Mouse (Mus musculus) telencephalon, adult 2 months (tissue): ENCODE results near the gene Hist1h4j.
A peak's percentile ranks its signal among the peaks of the same experiment; 100 is the strongest.

Experiments
- DNase-seq: peaks from one replicate; pipeline ENCODE4 v3.0.0-alpha.2; 2011; ENCODE audit warnings: low read depth, low spot score

The Hist1h4j gene

DNA sequence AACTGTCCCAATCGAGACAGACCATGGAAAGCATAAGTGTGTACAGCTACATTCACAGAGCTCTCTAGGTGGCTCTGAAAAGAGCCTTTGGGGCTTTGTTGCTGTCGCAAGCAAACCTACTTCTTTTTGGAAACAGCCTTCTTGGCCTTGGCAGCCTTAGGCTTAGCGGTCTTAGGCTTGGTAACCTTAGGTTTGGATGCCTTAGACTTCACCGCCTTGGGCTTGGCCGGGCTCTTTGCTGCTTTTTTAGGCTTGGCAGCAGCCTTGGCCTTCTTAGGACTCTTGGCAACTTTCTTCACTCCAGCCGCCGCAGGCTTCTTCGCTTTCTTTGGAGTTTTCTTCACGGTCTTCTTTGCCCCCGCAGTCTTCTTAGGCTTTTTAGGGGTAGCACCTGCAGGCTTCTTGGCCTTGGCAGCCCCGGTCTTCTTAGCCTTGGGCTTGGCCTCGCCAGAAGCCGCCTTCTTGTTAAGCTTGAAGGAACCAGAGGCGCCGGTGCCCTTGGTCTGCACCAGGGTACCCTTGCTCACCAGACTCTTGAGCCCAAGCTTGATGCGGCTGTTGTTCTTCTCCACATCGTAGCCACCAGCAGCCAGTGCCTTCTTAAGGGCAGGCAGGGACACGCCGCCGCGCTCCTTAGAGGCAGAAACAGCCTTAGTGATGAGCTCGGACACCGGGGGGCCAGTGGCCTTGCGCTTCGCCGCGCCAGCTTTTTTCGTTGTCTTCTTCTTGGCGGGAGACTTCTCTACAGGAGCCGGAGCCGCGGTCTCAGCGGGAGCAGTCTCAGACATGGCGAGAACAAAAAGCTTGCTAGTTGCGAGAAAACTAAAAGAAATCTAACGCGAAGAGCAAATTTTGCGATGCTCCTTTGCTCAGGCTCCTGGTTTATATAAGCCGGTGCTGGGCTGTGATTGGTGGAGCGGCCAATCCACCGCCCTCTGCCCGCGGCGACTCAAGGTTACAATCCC lies 45.2 kb downstream of the Hist1h4j start, which contains the start of gene Hist1h1b:
Hist1h1b (minus strand) TSS at position 859 of the 965 bp plus-strand sequence.
- peak; percentile 31 for DNase-seq

DNA sequence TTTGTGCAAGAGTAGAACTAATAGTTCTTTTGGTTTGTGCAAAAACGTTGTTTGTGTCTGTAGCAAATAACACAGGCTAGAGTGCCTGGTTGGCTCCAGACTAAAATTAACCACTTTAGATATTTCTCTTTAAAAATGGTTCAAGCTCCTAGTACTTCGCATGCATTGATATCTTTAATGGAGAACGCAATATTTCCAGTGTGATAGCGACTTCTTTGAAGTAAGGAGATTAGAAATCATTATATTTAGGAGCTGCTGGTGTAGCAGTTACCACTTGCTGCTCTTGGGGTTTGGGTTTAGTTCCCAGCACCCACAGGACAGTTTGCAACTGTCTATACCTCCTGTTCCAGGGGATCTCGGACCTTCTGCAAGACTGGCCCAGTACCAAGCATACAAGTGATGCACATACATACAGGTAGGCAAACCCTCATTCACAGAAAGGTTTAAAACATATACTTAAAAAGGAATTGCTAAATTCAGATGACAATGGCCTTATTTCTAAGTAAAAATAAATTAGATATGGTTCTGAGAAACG lies 46.2 kb downstream of the Hist1h4j start:
- DNase-seq = no peak

DNA sequence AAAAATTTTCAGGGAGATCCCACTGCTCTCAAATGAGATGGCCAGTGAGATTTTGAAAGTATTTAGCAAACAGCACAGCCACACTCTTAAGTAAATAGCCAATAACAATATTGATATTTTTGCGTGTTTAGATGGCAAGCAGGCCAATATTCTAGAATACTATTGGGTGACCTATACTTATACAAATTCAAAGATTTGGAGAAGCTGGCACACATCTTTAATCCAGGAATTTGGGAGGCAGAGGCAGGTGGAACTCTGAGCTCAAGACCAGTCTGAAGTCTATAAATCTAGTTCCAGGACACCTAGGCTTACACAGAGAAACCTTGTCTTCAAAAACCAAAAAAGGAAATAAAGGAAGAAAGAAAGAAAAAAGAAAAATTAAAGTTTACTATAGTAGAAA lies 46.8 kb downstream of the Hist1h4j start:
- no peak for DNase-seq

DNA sequence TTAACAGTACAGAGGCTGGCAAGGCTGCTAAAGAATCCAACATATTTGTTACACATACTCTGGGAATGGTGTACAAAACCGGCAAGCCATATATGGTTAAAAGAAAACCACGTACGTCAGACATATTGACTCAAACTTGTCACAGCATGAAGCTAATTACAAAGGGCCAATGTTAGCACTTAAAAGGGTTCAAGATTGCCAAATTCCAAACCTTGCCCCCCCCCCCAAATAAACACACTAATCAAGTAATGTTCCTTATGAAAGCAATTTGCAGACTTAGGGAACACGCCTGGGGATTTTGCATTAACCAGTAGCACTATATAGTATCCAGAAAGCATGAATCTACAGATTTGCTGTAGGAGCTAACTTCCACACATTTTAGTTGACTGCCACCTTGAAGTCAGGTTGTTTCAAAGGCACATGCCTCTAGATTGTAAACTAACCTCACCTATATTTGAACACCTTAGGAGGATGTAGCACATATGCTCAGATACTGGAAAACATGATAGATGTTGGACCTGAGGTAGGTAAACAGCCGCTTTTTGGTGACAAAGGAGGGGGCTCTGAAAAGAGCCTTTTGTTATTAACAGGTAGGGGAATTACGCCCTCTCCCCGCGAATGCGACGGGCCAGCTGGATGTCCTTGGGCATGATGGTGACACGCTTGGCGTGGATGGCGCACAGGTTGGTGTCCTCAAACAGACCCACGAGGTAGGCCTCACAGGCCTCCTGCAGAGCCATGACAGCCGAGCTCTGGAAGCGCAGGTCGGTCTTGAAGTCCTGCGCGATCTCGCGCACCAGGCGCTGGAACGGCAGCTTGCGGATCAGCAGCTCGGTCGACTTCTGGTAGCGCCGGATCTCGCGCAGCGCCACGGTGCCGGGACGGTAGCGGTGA lies 47.7 kb downstream of the Hist1h4j start:
- peak; percentile 5 for DNase-seq

DNA sequence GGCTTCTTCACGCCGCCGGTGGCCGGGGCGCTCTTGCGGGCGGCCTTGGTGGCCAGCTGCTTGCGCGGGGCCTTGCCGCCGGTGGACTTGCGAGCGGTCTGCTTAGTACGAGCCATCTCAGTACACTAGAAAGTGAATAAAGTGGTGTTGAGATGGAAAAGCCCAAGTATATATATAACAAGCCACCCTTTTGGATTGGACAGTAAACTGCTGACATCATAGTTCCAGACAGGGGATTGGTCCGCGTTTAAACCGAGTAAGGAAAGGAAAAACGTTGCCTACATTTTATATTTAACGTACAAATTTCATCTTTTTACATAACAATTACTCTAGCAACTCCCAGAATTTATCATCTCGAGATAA lies 48.4 kb downstream of the Hist1h4j start, which contains the start of gene Hist1h3i:
Hist1h3i (minus strand) TSS at position 116 of the 363 bp plus-strand sequence.
- peak; percentile 94 for DNase-seq

DNA sequence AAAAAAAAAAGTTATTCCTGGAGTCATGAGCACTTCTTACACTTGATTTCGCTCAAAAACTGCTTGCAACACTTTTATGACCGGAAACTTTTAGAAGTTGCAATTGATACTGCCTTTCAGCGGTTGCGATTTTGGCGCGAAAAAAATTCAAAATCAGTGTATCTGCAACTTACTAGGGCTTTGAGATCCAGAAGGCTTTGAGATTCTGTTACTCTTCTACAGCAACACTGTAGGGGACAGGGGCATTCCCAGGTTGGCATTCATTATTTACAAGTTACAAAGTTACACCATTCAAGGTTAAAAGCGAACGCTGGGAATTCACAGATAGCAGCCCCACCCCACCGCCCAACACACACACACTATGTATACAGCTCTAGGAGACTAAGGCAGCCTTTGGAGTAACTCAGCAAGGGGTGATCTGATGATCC lies 48.9 kb downstream of the Hist1h4j start:
- DNase-seq = peak; percentile 26

DNA sequence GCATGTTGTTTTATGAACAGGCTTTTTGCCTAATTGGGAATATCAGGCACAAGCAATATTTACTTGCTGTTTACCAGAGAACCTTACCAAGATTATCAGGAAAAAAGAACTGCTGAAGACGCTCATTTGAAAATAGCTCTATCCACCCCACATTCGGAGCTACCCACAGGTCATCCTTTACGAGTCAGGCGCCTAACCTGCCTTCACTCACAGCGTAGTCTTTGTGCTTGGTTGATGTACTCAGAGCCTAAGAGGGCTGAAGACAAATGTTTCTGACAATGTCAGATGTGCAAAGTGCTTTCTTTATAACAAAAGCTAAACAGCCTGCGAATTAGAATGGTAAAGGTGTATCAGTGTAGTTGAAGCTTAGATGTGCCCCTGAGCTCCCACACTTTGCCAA lies 49.4 kb downstream of the Hist1h4j start:
- no peak for DNase-seq
